Mouse (Mus musculus) CD4-positive, CD25-positive, alpha-beta regulatory T cell, adult 4 months (primary cell): ENCODE data around the gene D430041D05Rik. TPM values are rescaled to one million over a fixed set of nuclear protein-coding genes. Genes with fewer than 3 reads are reported as not detected.
"Not testable (repeated sequence)": the region's sequence is repeated elsewhere in the genome, so short reads cannot be mapped to it uniquely, and the experiment has no call there.

Experiments used
- ATAC-seq: one replicate; pipeline ENCODE4 v1.8.0; 2017
- polyA plus RNA-seq, 2 experiments: library from polyadenylated mRNA; unstranded; fragments of 100-300 nt; shearing (Covaris generic); gene quantifications; one replicate each; pipeline ENCODE4 v1.2.1; 2017

D430041D05Rik gene
- polyA plus RNA-seq, 2 experiments from 2014 or later: not detected

GRCm38 (mm10) chr2:104145983-104146382 lies 264.8 kb downstream of the D430041D05Rik start:
- ATAC-seq: peak; percentile 45

- no peak for ATAC-seq
Measured at GRCm38 (mm10) chr2:104144004-104144403, 266.8 kb downstream of the D430041D05Rik start.

GRCm38 (mm10) chr2:104142140-104142539 lies 268.7 kb downstream of the D430041D05Rik start:
- ATAC-seq: no peak

GRCm38 (mm10) chr2:104135920-104136319 lies 274.9 kb downstream of the D430041D05Rik start:
- ATAC-seq: no peak

- ATAC-seq: peak; percentile 81
Measured at GRCm38 (mm10) chr2:104134150-104135056, 276.4 kb downstream of the D430041D05Rik start.

GRCm38 (mm10) chr2:104133042-104133810 lies 277.6 kb downstream of the D430041D05Rik start:
- ATAC-seq: no peak

- ATAC-seq: no peak
Measured at GRCm38 (mm10) chr2:104132266-104132859, 278.4 kb downstream of the D430041D05Rik start.

GRCm38 (mm10) chr2:104130969-104131368 lies 279.8 kb downstream of the D430041D05Rik start:
- ATAC-seq: no peak

- no peak for ATAC-seq
Measured at GRCm38 (mm10) chr2:104130165-104130564, 280.6 kb downstream of the D430041D05Rik start.

- no peak for ATAC-seq
Measured at GRCm38 (mm10) chr2:104128803-104129531, 281.8 kb downstream of the D430041D05Rik start.

GRCm38 (mm10) chr2:104124071-104124470 lies 286.7 kb downstream of the D430041D05Rik start:
- ATAC-seq: no peak

- no peak for ATAC-seq
Measured at GRCm38 (mm10) chr2:104123540-104123939, 287.3 kb downstream of the D430041D05Rik start.

- ATAC-seq: peak; percentile 92
Measured at GRCm38 (mm10) chr2:104122505-104123378, 288.1 kb downstream of the D430041D05Rik start, which contains the start of gene A930018P22Rik. Gene A930018P22Rik, plus strand, starts transcription at chr2:104122769.

- ATAC-seq: no peak
Measured at GRCm38 (mm10) chr2:104121681-104122504, 288.9 kb downstream of the D430041D05Rik start.

GRCm38 (mm10) chr2:104120312-104120711 lies 290.5 kb downstream of the D430041D05Rik start:
- no peak for ATAC-seq

GRCm38 (mm10) chr2:104119097-104119496 lies 291.7 kb downstream of the D430041D05Rik start:
- no peak for ATAC-seq

GRCm38 (mm10) chr2:104117173-104117572 lies 293.6 kb downstream of the D430041D05Rik start:
- not testable (repeated sequence) for ATAC-seq

GRCm38 (mm10) chr2:104114898-104115297 lies 295.9 kb downstream of the D430041D05Rik start:
- ATAC-seq: no peak

GRCm38 (mm10) chr2:104113563-104113962 lies 297.2 kb downstream of the D430041D05Rik start:
- not testable (repeated sequence) for ATAC-seq

GRCm38 (mm10) chr2:104111170-104111797 lies 299.5 kb downstream of the D430041D05Rik start:
- ATAC-seq: not testable (repeated sequence)
